Mouse (Mus musculus) thymus, adult 2 months (tissue): ENCODE results near the gene Cdkl2.

Experiments used
- CTCF ChIP-seq: fragments of 200-500 bp; IDR thresholded peaks from 2 replicates; pipeline ENCODE4 v1.5.1; 2012; ENCODE audit warnings: mild to moderate bottlenecking, control low read depth, low read length, moderate library complexity, borderline replicate concordance; ENCODE audit not compliant: control insufficient read depth, poor library complexity, insufficient read depth; ENCODE audit errors: extremely low read depth
- POLR2A ChIP-seq: fragments of 200-500 bp; IDR thresholded peaks from 2 replicates; pipeline ENCODE4 v1.6.1; 2012; ENCODE audit warnings: mild to moderate bottlenecking, low read length, control low read depth, moderate library complexity; ENCODE audit not compliant: control insufficient read depth, poor library complexity, insufficient read depth; ENCODE audit errors: extremely low read depth

GRCm38 (mm10) chr5:91956991-91957760 lies 86.5 kb downstream of the Cdkl2 start:
- TF ChIP-seq CTCF (no peak), POLR2A (no peak)
